Mouse (Mus musculus) brain, adult 2 months (tissue): Measurements from ENCODE around the gene Atg10.

ENCODE experiments used
- DNase-seq: peaks from one replicate; pipeline ENCODE4 v3.0.0; 2011; ENCODE audit warnings: low read depth, low spot score

Atg10 gene

GRCm38 (mm10) chr13:90885856-90886532 lies 337.8 kb downstream of the Atg10 start:
- DNase-seq, result no peak
